Mouse (Mus musculus) ES-Bruce4 (cell line): ENCODE measurements around the gene Plpp1. TPM values are rescaled to one million over a fixed set of nuclear protein-coding genes. Genes with fewer than 3 reads are reported as not detected.
A peak's percentile ranks its signal among the peaks of the same experiment; 100 is the strongest.

Source experiments
- H3K27ac ChIP-seq: 2 replicates; pipeline ENCODE4 v1.5.1; 2012; ENCODE audit warnings: low read length, inconsistent platforms; ENCODE audit not compliant: insufficient read depth
- H3K27me3 ChIP-seq: 2 replicates; pipeline ENCODE4 v1.6.1; 2012; ENCODE audit warnings: mild to moderate bottlenecking, low read length, inconsistent platforms; ENCODE audit not compliant: control insufficient read depth, poor library complexity, insufficient read depth, severe bottlenecking
- H3K36me3 ChIP-seq: 2 replicates; pipeline ENCODE4 v1.6.1; 2012; ENCODE audit warnings: inconsistent platforms, mild to moderate bottlenecking, low read length, moderate library complexity; ENCODE audit not compliant: control insufficient read depth, poor library complexity, insufficient read depth, severe bottlenecking
- H3K4me1 ChIP-seq: one replicate; pipeline ENCODE4 v1.8.1; 2011; ENCODE audit warnings: low read length; ENCODE audit not compliant: control insufficient read depth, insufficient read depth
- H3K4me3 ChIP-seq: 2 replicates; pipeline ENCODE4 v1.5.1; 2011; ENCODE audit warnings: low read depth, mild to moderate bottlenecking, low read length
- H3K9ac ChIP-seq: 2 replicates; pipeline ENCODE4 v1.6.1; 2012; ENCODE audit warnings: low read depth, mild to moderate bottlenecking, inconsistent platforms; ENCODE audit not compliant: poor library complexity, severe bottlenecking
- H3K9me3 ChIP-seq: replicated peaks from 2 replicates; pipeline ENCODE4 v1.6.1; 2012; ENCODE audit warnings: mild to moderate bottlenecking, low read length, inconsistent platforms; ENCODE audit not compliant: control insufficient read depth, poor library complexity, insufficient read depth, severe bottlenecking
- CTCF ChIP-seq: IDR thresholded peaks from one replicate; pipeline ENCODE4 v1.8.1; 2011; ENCODE audit warnings: low read depth, low read length
- EP300 ChIP-seq: IDR thresholded peaks from 2 replicates; pipeline ENCODE4 v1.6.1; 2011; ENCODE audit warnings: low read depth, low read length; ENCODE audit not compliant: insufficient read depth
- POLR2A ChIP-seq: IDR thresholded peaks from one replicate; pipeline ENCODE4 v1.8.1; 2011; ENCODE audit warnings: low read length; ENCODE audit not compliant: insufficient read depth
- polyA plus RNA-seq: library from polyadenylated mRNA; stranded (reverse); fragments of >200 nt; gene quantifications from 2 replicates; pipeline ENCODE4 v1.2.4, GENCODE M21; 2011; ENCODE audit warnings: low read depth; ENCODE audit not compliant: missing spikeins, insufficient read depth, insufficient read length

The Plpp1 gene
- polyA plus RNA-seq, 1 experiment = 19.9 TPM

- Histone ChIP-seq H3K9ac (no peak overlapping the region), H3K27me3 (no peaks in the 10 kb centered on the region), H3K36me3 (no peaks in the 10 kb centered on the region), H3K9me3 (no peaks in the 10 kb centered on the region), H3K4me3 (no peak overlapping the region), H3K27ac (no peak overlapping the region), H3K4me1 (no peaks in the 10 kb centered on the region)
- TF ChIP-seq CTCF (no peak), EP300 (no peak), POLR2A (no peak)
Observed at GRCm38 (mm10) chr13:112832589-112832988, 32.0 kb downstream of the Plpp1 start.

GRCm38 (mm10) chr13:112833253-112833894 lies 32.8 kb downstream of the Plpp1 start:
- H3K27ac ChIP-seq = no peak overlapping the region

GRCm38 (mm10) chr13:112833895-112834263 lies 33.3 kb downstream of the Plpp1 start:
- Histone ChIP-seq H3K36me3 (no peaks in the 10 kb centered on the region), H3K27me3 (no peaks in the 10 kb centered on the region), H3K4me1 (no peaks in the 10 kb centered on the region), H3K9ac (no peak overlapping the region), H3K4me3 (no peak overlapping the region), H3K27ac (no peak overlapping the region), H3K9me3 (no peaks in the 10 kb centered on the region)
- TF ChIP-seq CTCF = no peak
- no peak for TF ChIP-seq EP300
- TF ChIP-seq POLR2A = no peak

More at GRCm38 (mm10) chr13:112833253-112833894, 32.8 kb downstream of the Plpp1 start:
- H3K9ac ChIP-seq = no peak overlapping the region
- no peak overlapping the region for H3K4me3 ChIP-seq
- TF ChIP-seq CTCF (no peak), POLR2A (no peak), EP300 (no peak)
- no peaks in the 10 kb centered on the region for H3K27me3 ChIP-seq
- no peaks in the 10 kb centered on the region for H3K9me3 ChIP-seq
- no peaks in the 10 kb centered on the region for H3K36me3 ChIP-seq
- H3K4me1 ChIP-seq = no peaks in the 10 kb centered on the region

- Histone ChIP-seq H3K27ac (no peak overlapping the region), H3K36me3 (no peaks in the 10 kb centered on the region), H3K9ac (no peak overlapping the region), H3K4me3 (0 out of 2 replicates have a peak overlapping the region, but pooled peaks have one; percentile 6), H3K27me3 (no peaks in the 10 kb centered on the region), H3K9me3 (no peaks in the 10 kb centered on the region), H3K4me1 (no peaks in the 10 kb centered on the region)
- TF ChIP-seq POLR2A (no peak), EP300 (no peak), CTCF (no peak)
Observed at GRCm38 (mm10) chr13:112835113-112835512, 34.5 kb downstream of the Plpp1 start.

GRCm38 (mm10) chr13:112836951-112837350 lies 36.4 kb downstream of the Plpp1 start:
- Histone ChIP-seq H3K27me3 (no peaks in the 10 kb centered on the region), H3K27ac (no peak overlapping the region), H3K4me3 (no peak overlapping the region), H3K4me1 (no peaks in the 10 kb centered on the region), H3K9ac (no peak overlapping the region), H3K36me3 (no peaks in the 10 kb centered on the region), H3K9me3 (no peaks in the 10 kb centered on the region)
- no peak for TF ChIP-seq POLR2A
- no peak for TF ChIP-seq EP300
- TF ChIP-seq CTCF = no peak

- Histone ChIP-seq H3K9me3 (no peaks in the 10 kb centered on the region), H3K27me3 (no peaks in the 10 kb centered on the region), H3K4me3 (no peak overlapping the region), H3K36me3 (no peaks in the 10 kb centered on the region), H3K4me1 (no peaks in the 10 kb centered on the region), H3K9ac (no peak overlapping the region), H3K27ac (no peak overlapping the region)
- TF ChIP-seq CTCF (no peak), POLR2A (no peak), EP300 (no peak)
Observed at GRCm38 (mm10) chr13:112837621-112838155, 37.1 kb downstream of the Plpp1 start.
